Mouse (Mus musculus): ENCODE results near the gene Atxn1. TPM values are rescaled to one million over a fixed set of nuclear protein-coding genes. Genes with fewer than 3 reads are reported as not detected.

Gene Atxn1
- polyA plus RNA-seq, 1 experiment: 3.2 TPM

- TF ChIP-seq GATA1 (IDR thresholded peaks at IDR 0.05; ENCODE audit: borderline replicate concordance, low read length) (no peak), FLI1 (IDR thresholded peaks at IDR 0.05; ENCODE audit: low read length) (no peak)
- Histone ChIP-seq H3K9me3 (no peaks in the 10 kb centered on the region), H3K36me3 (replicated peaks; ENCODE audit: low read length) (peaks cover 71% of the 10 kb centered on the region), H3K27me3 (replicated peaks) (no peaks in the 10 kb centered on the region), H3K4me3 (replicated peaks) (no peak overlapping the region), H3K4me1 (peaks cover 35% of the 10 kb centered on the region)
These were observed 232.2 kb downstream of the Atxn1 start for GRCm38 (mm10) chr13:45732590-45732989.

GRCm38 (mm10) chr13:45726917-45727316 is 237.9 kb downstream of the Atxn1 start:
- Histone ChIP-seq H3K27me3 (replicated peaks) (no peaks in the 10 kb centered on the region), H3K4me3 (replicated peaks) (peak overlapping the region; percentile 72), H3K36me3 (replicated peaks; ENCODE audit: low read length) (peaks cover 39% of the 10 kb centered on the region), H3K9me3 (no peaks in the 10 kb centered on the region), H3K4me1 (peaks cover 46% of the 10 kb centered on the region)
- no peak for TF ChIP-seq FLI1 (IDR thresholded peaks at IDR 0.05; ENCODE audit: low read length)
- no peak for TF ChIP-seq GATA1 (IDR thresholded peaks at IDR 0.05; ENCODE audit: borderline replicate concordance, low read length)

DNA sequence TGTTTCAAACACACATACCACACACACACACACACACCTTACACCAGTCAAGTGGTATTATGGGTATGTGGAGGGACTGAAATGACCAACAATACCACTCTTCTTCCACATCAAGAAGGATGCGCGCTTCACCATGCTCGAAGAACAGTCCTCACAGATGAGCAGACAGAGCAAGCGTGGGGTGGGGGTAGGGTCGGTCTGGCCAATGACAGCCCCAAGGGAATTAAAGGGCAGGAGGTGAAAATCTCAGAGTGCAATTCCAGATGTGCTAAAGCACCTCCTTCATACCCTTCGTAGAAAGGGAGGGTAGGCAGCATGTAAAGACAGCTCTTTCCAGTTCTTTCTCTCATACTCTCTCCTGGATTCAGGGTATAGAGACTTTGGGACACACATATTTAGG is 238.6 kb downstream of the Atxn1 start:
- Histone ChIP-seq H3K27me3 (replicated peaks) (no peaks in the 10 kb centered on the region), H3K9me3 (no peaks in the 10 kb centered on the region), H3K4me1 (peaks cover 40% of the 10 kb centered on the region), H3K4me3 (replicated peaks) (no peak overlapping the region), H3K36me3 (replicated peaks; ENCODE audit: low read length) (peaks cover 39% of the 10 kb centered on the region)
- TF ChIP-seq FLI1 (IDR thresholded peaks at IDR 0.05; ENCODE audit: low read length): no peak
- no peak for TF ChIP-seq GATA1 (IDR thresholded peaks at IDR 0.05; ENCODE audit: borderline replicate concordance, low read length)

DNA sequence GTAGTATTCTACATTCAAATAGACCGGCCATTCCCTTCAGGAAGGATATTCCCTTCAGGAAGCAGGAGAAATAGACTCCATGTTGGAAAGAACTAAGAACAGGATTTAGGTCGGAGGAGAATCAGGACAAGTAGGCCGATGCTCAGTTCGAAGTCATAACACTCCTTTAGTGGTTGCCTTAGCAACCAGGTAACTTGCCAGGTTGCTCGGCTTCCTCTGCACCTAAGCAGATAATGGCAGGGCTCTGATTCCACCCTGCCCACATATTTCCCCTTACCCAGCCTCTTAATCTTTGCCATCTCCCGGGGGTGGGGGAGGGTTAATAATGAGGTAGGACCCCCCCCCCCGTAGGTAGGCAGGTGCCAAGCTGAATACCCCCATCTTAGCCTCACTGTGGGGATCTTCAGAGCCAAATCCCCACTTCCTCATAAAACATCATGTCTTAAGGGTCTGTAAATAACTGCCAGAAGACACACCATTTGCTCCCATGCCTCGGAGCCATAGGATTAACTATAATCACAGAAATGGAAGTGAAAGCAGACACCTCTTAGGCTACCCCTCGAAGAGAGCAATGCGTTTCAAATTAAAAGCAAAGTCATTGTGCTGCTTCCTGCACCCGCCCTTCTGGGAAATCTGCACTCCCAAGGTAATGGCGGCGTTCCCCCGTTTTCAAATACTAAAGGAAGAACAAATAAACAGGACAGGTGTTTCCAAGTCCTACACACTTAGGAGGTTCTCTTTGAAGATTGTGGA is 240.1 kb downstream of the Atxn1 start:
- Histone ChIP-seq H3K9me3 (no peaks in the 10 kb centered on the region), H3K4me1 (peaks cover 40% of the 10 kb centered on the region), H3K4me3 (replicated peaks) (no peak overlapping the region), H3K27me3 (replicated peaks) (no peaks in the 10 kb centered on the region), H3K36me3 (replicated peaks; ENCODE audit: low read length) (peaks cover 31% of the 10 kb centered on the region)
- TF ChIP-seq FLI1 (IDR thresholded peaks at IDR 0.05; ENCODE audit: low read length) (no peak), GATA1 (IDR thresholded peaks at IDR 0.05; ENCODE audit: borderline replicate concordance, low read length) (no peak)

DNA sequence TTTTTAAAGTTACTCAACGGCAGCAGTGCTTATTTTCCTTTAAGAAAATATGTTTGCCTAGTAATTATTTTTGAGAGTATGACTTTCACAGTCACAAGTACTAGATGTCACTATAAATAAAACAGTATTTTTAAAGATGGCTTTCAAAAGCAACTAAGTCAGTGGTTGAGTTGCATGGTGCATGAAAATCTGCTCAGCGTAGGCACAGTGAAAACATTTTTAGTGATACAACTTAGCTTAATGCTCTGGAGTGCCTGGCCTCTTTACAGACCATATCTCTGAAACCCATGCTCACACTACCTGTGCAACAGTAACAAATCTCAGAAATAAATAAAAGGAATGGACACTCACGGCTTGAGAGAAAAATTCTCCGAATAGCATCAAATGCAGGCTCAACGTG is 241.9 kb downstream of the Atxn1 start:
- Histone ChIP-seq H3K27me3 (replicated peaks) (no peaks in the 10 kb centered on the region), H3K36me3 (replicated peaks; ENCODE audit: low read length) (peaks cover 29% of the 10 kb centered on the region), H3K4me1 (peaks cover 37% of the 10 kb centered on the region), H3K4me3 (replicated peaks) (no peak overlapping the region), H3K9me3 (no peaks in the 10 kb centered on the region)
- no peak for TF ChIP-seq FLI1 (IDR thresholded peaks at IDR 0.05; ENCODE audit: low read length)
- TF ChIP-seq GATA1 (IDR thresholded peaks at IDR 0.05; ENCODE audit: borderline replicate concordance, low read length): no peak

DNA sequence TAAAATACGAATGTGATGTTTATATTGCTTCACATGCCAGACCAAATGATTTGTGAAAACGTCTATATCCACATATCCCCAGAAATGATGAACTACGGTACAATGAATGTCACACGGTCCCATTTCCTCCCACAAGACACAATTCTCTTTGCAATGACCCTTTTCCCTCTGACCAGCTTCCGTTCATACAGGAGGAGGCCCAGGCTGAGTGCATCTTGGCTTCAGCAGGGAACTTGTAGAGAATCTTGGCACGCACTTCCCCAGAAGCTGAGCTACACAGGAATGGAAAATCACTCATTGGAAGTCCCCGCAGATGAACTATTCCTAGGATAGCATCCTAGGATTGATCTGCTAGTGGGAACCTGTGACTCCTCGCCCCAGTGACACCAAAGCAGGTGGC is 243.2 kb downstream of the Atxn1 start:
- Histone ChIP-seq H3K36me3 (replicated peaks; ENCODE audit: low read length) (peaks cover 33% of the 10 kb centered on the region), H3K9me3 (no peaks in the 10 kb centered on the region), H3K4me1 (peaks cover 29% of the 10 kb centered on the region), H3K27me3 (replicated peaks) (no peaks in the 10 kb centered on the region), H3K4me3 (replicated peaks) (no peak overlapping the region)
- no peak for TF ChIP-seq GATA1 (IDR thresholded peaks at IDR 0.05; ENCODE audit: borderline replicate concordance, low read length)
- no peak for TF ChIP-seq FLI1 (IDR thresholded peaks at IDR 0.05; ENCODE audit: low read length)

DNA sequence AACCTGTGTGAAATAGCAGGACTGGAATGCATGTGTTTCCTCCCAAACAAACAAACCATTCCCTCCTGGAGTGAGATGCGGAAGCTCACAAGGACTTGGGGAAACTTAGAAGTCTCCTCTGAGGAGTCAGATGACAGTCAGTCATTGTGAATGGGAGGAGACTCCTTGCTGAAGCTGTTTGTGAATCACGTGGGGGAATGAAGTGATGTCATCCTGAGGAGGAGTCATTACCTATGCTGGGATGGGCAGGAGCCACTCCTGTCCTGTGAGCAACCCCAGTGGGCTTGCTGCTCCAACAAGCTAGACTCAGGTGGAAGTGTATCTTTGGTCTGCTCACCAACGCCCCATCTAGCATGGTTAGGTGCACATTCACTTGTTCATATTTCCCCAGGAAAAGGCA is 246.0 kb downstream of the Atxn1 start:
- Histone ChIP-seq H3K27me3 (replicated peaks) (no peaks in the 10 kb centered on the region), H3K4me3 (replicated peaks) (no peak overlapping the region), H3K4me1 (peaks cover 24% of the 10 kb centered on the region), H3K9me3 (no peaks in the 10 kb centered on the region), H3K36me3 (replicated peaks; ENCODE audit: low read length) (peaks cover 26% of the 10 kb centered on the region)
- TF ChIP-seq FLI1 (IDR thresholded peaks at IDR 0.05; ENCODE audit: low read length) (no peak), GATA1 (IDR thresholded peaks at IDR 0.05; ENCODE audit: borderline replicate concordance, low read length) (no peak)

DNA sequence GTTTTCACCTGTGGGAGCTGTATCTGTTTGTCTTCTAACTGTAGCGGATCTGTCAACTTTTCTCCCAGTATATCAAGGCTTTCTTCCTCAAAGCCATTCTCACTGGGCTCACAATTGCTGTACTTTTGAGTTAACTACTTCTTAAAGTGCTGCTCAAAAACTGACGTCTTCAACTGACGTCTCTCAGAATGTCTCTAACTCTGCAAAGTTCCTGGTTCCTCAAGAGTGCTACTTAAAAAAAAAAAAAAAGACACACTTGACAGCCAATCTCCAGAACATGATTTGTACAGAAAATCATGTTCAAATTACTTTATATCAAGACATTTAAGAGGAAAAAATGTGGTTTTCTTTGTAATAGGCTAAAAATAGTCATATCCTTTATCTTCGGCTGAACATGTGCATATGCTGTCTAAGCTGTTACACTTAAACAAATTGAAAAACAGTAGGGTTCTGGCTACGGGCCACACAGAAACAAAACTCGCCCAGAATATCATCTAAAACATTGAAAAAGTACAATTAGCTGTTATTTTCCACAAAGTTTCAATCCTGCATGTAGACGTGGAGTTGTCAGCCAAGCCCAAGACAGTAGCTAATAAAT is 249.1 kb downstream of the Atxn1 start:
- Histone ChIP-seq H3K36me3 (replicated peaks; ENCODE audit: low read length) (peaks cover 26% of the 10 kb centered on the region), H3K4me1 (peaks cover 28% of the 10 kb centered on the region), H3K27me3 (replicated peaks) (no peaks in the 10 kb centered on the region), H3K4me3 (replicated peaks) (no peak overlapping the region), H3K9me3 (no peaks in the 10 kb centered on the region)
- no peak for TF ChIP-seq FLI1 (IDR thresholded peaks at IDR 0.05; ENCODE audit: low read length)
- TF ChIP-seq GATA1 (IDR thresholded peaks at IDR 0.05; ENCODE audit: borderline replicate concordance, low read length): no peak

DNA sequence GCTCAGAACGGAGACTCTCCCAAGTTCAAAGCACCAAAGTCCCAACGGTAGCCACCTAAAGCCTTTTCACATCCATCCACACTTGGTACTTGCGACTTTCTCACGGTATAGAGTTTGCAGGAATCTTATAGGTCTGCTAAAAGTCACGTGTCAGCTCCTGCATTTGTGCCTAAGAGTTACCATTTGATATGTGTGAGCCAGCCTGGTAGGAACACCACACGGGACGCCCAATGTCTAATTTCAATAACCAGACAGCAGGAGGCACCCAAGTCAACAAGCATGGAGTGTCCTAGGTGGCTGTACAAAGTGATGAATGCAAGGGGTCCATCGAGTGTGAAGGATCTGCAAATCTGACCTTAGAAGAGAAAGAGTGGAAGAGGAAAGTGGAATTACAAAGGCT is 254.8 kb downstream of the Atxn1 start:
- H3K4me1 ChIP-seq: peaks cover 26% of the 10 kb centered on the region
- TF ChIP-seq GATA1 (IDR thresholded peaks at IDR 0.05; ENCODE audit: borderline replicate concordance, low read length) (no peak), FLI1 (IDR thresholded peaks at IDR 0.05; ENCODE audit: low read length) (no peak)
- H3K9me3 ChIP-seq: peaks cover under 1% of the 10 kb centered on the region; the same call in 1 of the 2 replicates
- peaks cover 28% of the 10 kb centered on the region for H3K36me3 ChIP-seq (replicated peaks; ENCODE audit: low read length)
- H3K27me3 ChIP-seq (replicated peaks): no peaks in the 10 kb centered on the region
- no peak overlapping the region for H3K4me3 ChIP-seq (replicated peaks)

- Histone ChIP-seq H3K36me3 (replicated peaks; ENCODE audit: low read length) (peaks cover 34% of the 10 kb centered on the region), H3K9me3 (peaks cover 4% of the 10 kb centered on the region; the same call in 1 of the 2 replicates), H3K27me3 (replicated peaks) (no peaks in the 10 kb centered on the region), H3K4me3 (replicated peaks) (no peak overlapping the region), H3K4me1 (peaks cover 27% of the 10 kb centered on the region)
- TF ChIP-seq FLI1 (IDR thresholded peaks at IDR 0.05; ENCODE audit: low read length) (no peak), GATA1 (IDR thresholded peaks at IDR 0.05; ENCODE audit: borderline replicate concordance, low read length) (no peak)
These were observed 255.4 kb downstream of the Atxn1 start for GRCm38 (mm10) chr13:45709402-45709801.
